Mouse (Mus musculus) cerebellum, adult 2 months (tissue): Measurements from ENCODE around the gene Ctrc. TPM values are rescaled to one million over a fixed set of nuclear protein-coding genes. Genes with fewer than 3 reads are reported as not detected.

Experiments
- DNase-seq, 2 experiments: peaks; one replicate each; pipeline ENCODE4 v3.0.0; 2021
- H3K27ac ChIP-seq: fragments of 200-500 bp; 2 replicates; pipeline ENCODE4 v1.5.1; 2012; ENCODE audit warnings: low read length, control low read depth, inconsistent platforms; ENCODE audit not compliant: insufficient read depth
- H3K27me3 ChIP-seq: fragments of 200-500 bp; 2 replicates; pipeline ENCODE4 v1.6.1; 2012; ENCODE audit warnings: inconsistent platforms, mild to moderate bottlenecking, low read length, moderate library complexity; ENCODE audit not compliant: control insufficient read depth, insufficient read depth
- H3K4me1 ChIP-seq: fragments of 200-500 bp; 2 replicates; pipeline ENCODE4 v1.6.1; 2011; ENCODE audit warnings: low read length; ENCODE audit not compliant: control insufficient read depth, insufficient read depth
- H3K4me3 ChIP-seq: fragments of 200-500 bp; replicated peaks from 2 replicates; pipeline ENCODE3; 2011; ENCODE audit warnings: mild to moderate bottlenecking, low read depth, low read length, control low read depth; ENCODE audit not compliant: insufficient read depth
- CTCF ChIP-seq: fragments of 200-500 bp; IDR thresholded peaks from 2 replicates; pipeline ENCODE4 v1.5.1; 2011; ENCODE audit warnings: low read depth, mild to moderate bottlenecking, control low read depth, low read length, moderate library complexity, borderline replicate concordance; ENCODE audit not compliant: insufficient read depth
- POLR2A ChIP-seq: fragments of 200-500 bp; IDR thresholded peaks from 2 replicates; pipeline ENCODE4 v1.6.1; 2011; ENCODE audit warnings: low read length, control low read depth, borderline replicate concordance; ENCODE audit not compliant: insufficient read depth
- WGBS: fragments of 180-500 bp; shearing (Covaris S2); methylation state at CpG from one replicate; pipeline ENCODE4 v1.1.7; 2018; 5-methylcytosine and 5-hydroxymethylcytosine counted together
- polyA plus RNA-seq: library from polyadenylated mRNA; depleted of rRNA; stranded (reverse); fragments of >200 nt; gene quantifications from 2 replicates; pipeline ENCODE4 v1.2.3, GENCODE M21; 2012

Gene Ctrc
- polyA plus RNA-seq, 1 experiment: not detected

DNA sequence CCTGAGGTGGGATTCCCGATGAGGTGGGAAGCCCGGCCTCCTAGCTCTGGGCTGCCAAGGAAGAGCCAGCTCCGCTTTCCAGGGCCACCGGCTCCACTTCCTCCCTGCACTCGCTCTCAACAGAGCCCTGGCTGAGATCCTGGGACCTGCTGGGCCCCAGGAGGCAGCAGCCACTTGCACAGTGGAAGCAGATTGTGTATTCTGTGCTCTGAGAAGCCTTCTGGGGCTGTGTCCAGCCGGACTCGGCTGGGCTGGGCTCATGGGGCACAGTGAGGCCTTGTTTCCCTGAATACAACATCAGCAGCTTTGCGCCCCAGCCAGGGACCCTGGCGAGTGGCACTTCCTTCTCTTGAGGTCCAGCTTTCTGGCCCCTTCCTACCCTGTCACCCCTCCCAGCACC lies 25.8 kb upstream of the Ctrc start:
- peak overlapping the region; percentile 14 for H3K27ac ChIP-seq
- DNase-seq: peak; percentile 68 to 82
- no peaks in the 10 kb centered on the region for H3K27me3 ChIP-seq
- peaks cover 41% of the 10 kb centered on the region for H3K4me1 ChIP-seq
- 8% methylated on average over 9 of the region's 9 CpGs for WGBS
- peak overlapping the region; percentile 22 for H3K4me3 ChIP-seq
- TF ChIP-seq CTCF: no peak
- no peak for TF ChIP-seq POLR2A

DNA sequence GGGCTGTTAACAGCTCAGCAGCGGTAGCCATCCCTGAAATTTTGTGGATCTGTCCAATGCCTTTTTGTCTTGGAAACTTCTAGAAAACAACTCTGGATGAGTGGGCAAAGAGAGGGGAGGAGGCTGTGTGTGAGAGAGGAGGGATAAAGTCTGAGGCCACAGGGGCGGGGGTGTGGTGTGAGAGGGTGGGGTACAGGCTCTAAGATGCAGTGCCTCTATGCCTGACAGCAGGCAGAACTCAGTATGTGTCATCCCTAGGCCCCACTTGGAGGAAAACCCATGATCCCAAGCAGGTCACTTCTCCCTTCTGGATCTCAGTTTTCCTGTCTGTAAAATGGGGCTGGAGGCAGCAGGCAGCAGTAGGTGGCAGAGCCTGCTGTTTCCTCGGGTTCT lies 25.2 kb upstream of the Ctrc start:
- 68% methylated on average over 3 of the region's 3 CpGs for WGBS
- peak overlapping the region; percentile 7 for H3K4me3 ChIP-seq
- H3K27me3 ChIP-seq: no peaks in the 10 kb centered on the region
- H3K4me1 ChIP-seq: peaks cover 46% of the 10 kb centered on the region
- TF ChIP-seq CTCF (no peak), POLR2A (no peak)
- peak in 1 of 2 experiments; percentile 23 for DNase-seq
- H3K27ac ChIP-seq: peak overlapping the region; percentile 14

DNA sequence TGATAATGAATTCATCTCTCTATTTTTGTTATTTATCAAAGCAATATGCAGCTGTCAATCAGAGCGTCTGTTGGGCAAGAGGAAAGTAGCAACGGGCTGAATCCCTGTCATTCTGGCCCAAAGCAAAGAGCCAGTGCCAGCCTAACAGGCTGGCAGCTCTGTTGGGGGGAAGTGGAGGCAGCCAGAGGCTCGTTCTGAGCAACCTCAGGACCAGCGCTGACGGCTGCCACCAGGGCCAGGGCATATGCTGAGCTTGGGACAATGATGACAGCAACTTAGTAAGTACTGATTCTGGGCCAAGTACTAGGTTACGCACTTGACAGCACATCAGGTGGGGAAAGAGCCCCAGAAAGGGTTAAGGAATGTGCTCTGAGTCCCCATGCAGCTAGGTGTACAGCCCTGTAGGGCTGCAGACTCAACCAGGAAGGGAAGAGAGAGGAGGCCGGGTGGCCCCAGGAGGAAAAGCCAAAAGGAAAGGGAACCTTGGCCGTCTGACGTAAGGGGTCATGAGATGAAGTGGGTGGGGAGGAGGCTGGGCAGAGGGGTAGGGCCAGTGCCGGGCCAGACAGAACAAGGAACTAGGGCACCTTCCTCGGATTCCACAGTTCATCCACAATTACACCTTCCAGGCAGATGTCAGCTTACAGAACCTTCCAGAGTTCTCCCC lies 24.6 kb upstream of the Ctrc start:
- 20% methylated on average over 11 of the region's 11 CpGs for WGBS
- no peak for TF ChIP-seq CTCF
- peak; percentile 63 to 76 for DNase-seq
- H3K4me1 ChIP-seq: peaks cover 51% of the 10 kb centered on the region
- H3K27ac ChIP-seq: peak overlapping the region; percentile 22; the same call in 1 of the 2 replicates
- H3K27me3 ChIP-seq: no peaks in the 10 kb centered on the region
- H3K4me3 ChIP-seq: no peak overlapping the region

DNA sequence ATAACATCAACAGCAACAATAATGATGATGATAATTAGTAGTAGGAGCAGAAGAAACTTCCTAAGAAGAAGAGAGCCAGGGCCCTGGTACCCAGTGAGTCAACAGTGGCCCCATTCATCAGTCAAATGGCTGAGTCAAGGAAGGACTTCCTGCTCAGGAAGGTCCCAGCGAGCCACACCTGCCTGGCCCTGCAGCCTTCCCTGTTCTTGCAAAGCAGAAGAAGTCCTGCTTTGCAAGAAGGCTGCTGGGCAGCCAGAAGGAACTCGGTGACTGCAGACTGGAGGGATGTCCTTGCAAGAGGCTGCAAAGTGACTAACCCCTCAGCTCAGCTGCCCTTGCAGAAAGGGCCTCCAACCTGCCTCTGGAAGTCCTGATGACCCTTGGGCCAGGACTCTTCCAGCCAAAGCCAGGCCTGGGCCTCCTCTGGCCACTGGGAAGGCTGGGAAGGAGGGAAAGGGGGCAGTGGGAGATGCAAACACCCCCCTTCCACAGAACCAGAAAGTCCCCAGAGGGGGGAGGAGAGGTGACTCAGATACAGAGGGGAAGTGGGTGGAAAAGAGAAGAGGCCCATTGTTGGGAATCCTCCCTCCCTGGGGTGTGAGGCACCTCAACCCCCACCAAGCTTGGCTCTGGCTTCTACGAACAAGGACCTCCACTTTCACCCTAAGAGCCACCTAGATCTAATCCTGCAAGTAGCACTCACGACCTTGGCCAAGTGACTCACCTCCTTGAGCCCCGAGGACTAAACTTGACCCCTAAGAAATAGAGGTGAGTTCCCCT lies 23.5 kb upstream of the Ctrc start:
- no peak for TF ChIP-seq POLR2A
- no peak for TF ChIP-seq CTCF
- no peak overlapping the region for H3K4me3 ChIP-seq
- no peak for DNase-seq
- peaks cover 54% of the 10 kb centered on the region for H3K4me1 ChIP-seq
- no peaks in the 10 kb centered on the region for H3K27me3 ChIP-seq
- H3K27ac ChIP-seq: no peak overlapping the region
- WGBS: 92% methylated on average over 5 of the region's 5 CpGs

DNA sequence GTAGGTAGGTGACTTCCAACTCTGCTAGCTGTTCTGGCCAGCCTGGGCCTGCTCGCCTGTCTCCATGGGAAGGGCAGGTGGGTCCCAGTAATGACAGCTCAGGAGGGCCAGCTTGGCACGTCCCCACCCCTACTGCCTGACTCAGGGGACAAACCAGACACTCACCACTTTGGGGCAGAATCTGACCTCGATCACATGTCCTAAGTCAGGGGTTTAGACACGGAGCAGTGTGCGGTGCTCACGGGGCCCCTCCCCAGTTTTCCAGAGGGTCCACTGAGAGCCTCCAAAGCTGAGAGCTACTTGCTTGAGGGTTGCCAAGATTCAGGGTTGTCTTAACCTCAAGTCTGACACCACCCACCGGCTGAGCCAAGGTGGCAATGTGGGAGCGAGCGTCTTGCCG lies 21.9 kb upstream of the Ctrc start:
- no peak overlapping the region for H3K27ac ChIP-seq
- no peaks in the 10 kb centered on the region for H3K27me3 ChIP-seq
- no peak for DNase-seq
- H3K4me3 ChIP-seq: no peak overlapping the region
- no peak for TF ChIP-seq CTCF
- no peak for TF ChIP-seq POLR2A
- peaks cover 51% of the 10 kb centered on the region for H3K4me1 ChIP-seq
- WGBS: 86% methylated on average over 10 of the region's 10 CpGs

DNA sequence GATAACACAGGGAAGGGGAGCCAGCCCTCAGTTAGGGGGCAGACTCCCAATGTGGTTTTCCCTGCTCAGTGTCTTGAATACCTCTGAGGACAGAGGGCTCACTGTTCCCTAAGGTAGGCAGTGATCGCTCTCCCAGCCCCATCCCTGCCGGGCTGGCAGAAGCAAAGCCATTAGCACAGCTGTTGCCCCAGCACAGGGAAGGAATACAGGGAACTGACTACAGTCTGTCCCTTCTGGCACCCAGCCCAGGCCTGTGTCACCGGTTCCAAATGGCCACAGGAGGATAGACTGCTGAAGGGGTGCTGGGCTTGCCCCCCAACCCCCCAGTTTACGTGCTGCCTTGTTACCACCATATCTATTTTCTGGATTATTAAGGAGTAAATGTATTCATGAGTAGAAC lies 21.3 kb upstream of the Ctrc start:
- Histone ChIP-seq H3K4me3 (no peak overlapping the region), H3K4me1 (peaks cover 47% of the 10 kb centered on the region), H3K27me3 (no peaks in the 10 kb centered on the region), H3K27ac (no peak overlapping the region)
- TF ChIP-seq CTCF: no peak
- no peak for TF ChIP-seq POLR2A
- peak; percentile 60 to 61 for DNase-seq
- 22% methylated on average over 4 of the region's 4 CpGs for WGBS

DNA sequence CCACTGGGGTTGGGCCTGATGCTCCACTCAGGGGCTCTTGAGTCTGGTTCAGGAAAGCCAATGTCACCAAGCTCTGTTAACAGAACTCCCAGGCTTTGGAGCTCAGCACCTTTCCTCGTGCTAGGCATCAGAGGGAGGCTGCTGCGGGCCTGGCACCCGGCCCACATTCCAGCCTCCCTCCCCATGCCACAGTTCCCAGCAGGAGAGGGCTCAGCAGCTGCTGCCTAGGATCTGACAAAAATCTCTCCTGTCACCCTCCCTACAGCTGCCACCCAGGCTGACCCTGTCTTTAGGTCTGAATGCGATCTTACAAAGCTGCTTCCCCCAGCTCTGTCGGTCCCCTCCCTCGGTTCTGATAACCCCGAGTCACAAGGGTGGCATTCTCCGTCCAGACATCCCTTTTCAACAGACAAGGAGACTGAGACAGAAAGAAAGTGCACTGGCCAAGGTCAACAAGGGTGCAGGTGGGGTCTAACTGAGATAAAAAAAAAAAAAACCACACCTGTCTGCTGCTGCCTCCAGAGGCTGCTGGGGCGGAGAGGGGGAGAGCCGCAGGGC lies 20.9 kb upstream of the Ctrc start:
- peak; percentile 47 for DNase-seq
- no peak overlapping the region for H3K4me3 ChIP-seq
- H3K4me1 ChIP-seq: peaks cover 43% of the 10 kb centered on the region

More for the DNA sequence above, 20.9 kb upstream of the Ctrc start:
- TF ChIP-seq CTCF (no peak), POLR2A (no peak)
- H3K27ac ChIP-seq: no peak overlapping the region
- no peaks in the 10 kb centered on the region for H3K27me3 ChIP-seq
- 41% methylated on average over 10 of the region's 10 CpGs for WGBS
